Mouse (Mus musculus) adrenal gland, adult 18-20 months (tissue): ENCODE data around the gene Hoxb9. TPM values are rescaled to one million over a fixed set of nuclear protein-coding genes. Genes with fewer than 3 reads are reported as not detected.

Experiments
- microRNA-seq, 2 experiments: library from miRNA; unstranded; fragments of <30 nt; microRNA quantifications; one replicate each; pipeline ENCODE4 v1.2.0; 2021; ENCODE audit warnings: borderline number of aligned reads in 2 of 2
- total RNA-seq, 2 experiments: library from RNA; stranded (reverse); gene quantifications; 1 replicate in 1 of 2; 2 replicates in 1 of 2; pipeline ENCODE4 v1.2.3; 2021

Hoxb9 gene
- total RNA-seq, 2 experiments from 2014 or later: 294 to 445 TPM

Small RNA genes within 50 kb of the gene (microRNA-seq; reads per million reads assigned to microRNA genes)
- gene Mir10a: 30,708 to 37,987 reads per million in 2 experiments
- 14.7 to 17.8 reads per million in 2 experiments for gene Mir196a-1

Other genes with a start within 250 kb of the Hoxb9 start
- gene Gip, start 246.9 kb upstream of the Hoxb9 start, total RNA-seq: not detected
- gene Snf8, start 236.6 kb upstream of the Hoxb9 start, total RNA-seq: 10 to 100 TPM; 81.1 to 87.0 TPM
- gene Ube2z, start 206.1 kb upstream of the Hoxb9 start, total RNA-seq: 10 to 100 TPM; 49.3 to 57.7 TPM
- 100 to 1,000 TPM; 228 to 281 TPM for gene Atp5g1, start 195.8 kb upstream of the Hoxb9 start, total RNA-seq
- gene Calcoco2, start 159.5 kb upstream of the Hoxb9 start, total RNA-seq: not detected
- not detected for gene Ttll6, start 137.7 kb upstream of the Hoxb9 start, total RNA-seq
- not detected for gene Hoxb13, start 77.1 kb upstream of the Hoxb9 start, total RNA-seq
- gene Hoxb8, start 10.4 kb downstream of the Hoxb9 start, total RNA-seq: 100 to 1,000 TPM in 1 of 2 experiments, 10 to 100 TPM in 1; 54.8 to 119 TPM
- gene Hoxb7, start 15.2 kb downstream of the Hoxb9 start, total RNA-seq: 10 to 100 TPM; 33.5 to 59.0 TPM
- 10 to 100 TPM; 37.0 to 68.1 TPM for gene Hoxb6, start 21.0 kb downstream of the Hoxb9 start, total RNA-seq
- gene Hoxb5, start 31.9 kb downstream of the Hoxb9 start, total RNA-seq: 10 to 100 TPM; 11.6 to 27.3 TPM
- 10 to 100 TPM; 16.3 to 22.1 TPM for gene Hoxb4, start 46.8 kb downstream of the Hoxb9 start, total RNA-seq
- 10 to 100 TPM; 17.2 to 20.7 TPM for gene Hoxb3, start 51.9 kb downstream of the Hoxb9 start, total RNA-seq
- 10 to 100 TPM; 17.1 to 21.5 TPM for gene Hoxb2, start 79.1 kb downstream of the Hoxb9 start, total RNA-seq
- not detected for gene Hoxb1, start 94.3 kb downstream of the Hoxb9 start, total RNA-seq
- 1 to 10 TPM; 7.6 to 8.8 TPM for gene Skap1, start 193.1 kb downstream of the Hoxb9 start, total RNA-seq